ENCODE assay signal across 24 mouse cellular contexts in genomic region chrX:108722447-108722846, GRCm38 (mm10). TPM values are rescaled to one million over a fixed set of nuclear protein-coding genes. Genes with fewer than 3 reads are reported as not detected.
"Had no signal": no experiment of that assay in that cellular context is flagged by ENCODE, and none has a peak within 500 bp of the region (broad histone marks: within the 10 kb centered on the region; RNA-seq: fewer than 3 reads in every experiment).

No protein-coding gene starts in this region.

- H3K27me3 ChIP-seq: midbrain, embryonic 13.5 days had no signal

- ATAC-seq: intestine, embryonic 16.5 days; midbrain, embryonic 13.5 days; midbrain, embryonic 16.5 days had no signal

- H3K36me3 ChIP-seq: midbrain, embryonic 10.5 days; midbrain, embryonic 13.5 days had no signal

- H3K4me2 ChIP-seq: midbrain, embryonic 13.5 days had no signal

- H3K27ac ChIP-seq: layer of hippocampus, adult 2 months; liver, embryonic 14.5 days; midbrain, embryonic 10.5 days; midbrain, embryonic 13.5 days; stomach, postnatal 0 days had no signal

- H3K4me1 ChIP-seq: megakaryocyte, embryonic 14.5 days; midbrain, embryonic 10.5 days; midbrain, embryonic 13.5 days had no signal

- H3K9ac ChIP-seq: liver, embryonic 14.5 days; midbrain, embryonic 13.5 days had no signal

- H3K9me3 ChIP-seq: midbrain, embryonic 10.5 days; midbrain, embryonic 13.5 days had no signal

- DNase-seq: kidney, adult 18-20 months; kidney, adult 9 months; kidney, postnatal 14 days; kidney, postnatal 4 days; layer of hippocampus, adult 9-11 months; right cerebral cortex, adult 18-20 months; right cerebral cortex, postnatal 14 days; right cerebral cortex, postnatal 4 days; thymus, adult 2 months; thymus, postnatal 14 days; thymus, postnatal 4 days had no signal

- H3K4me3 ChIP-seq: layer of hippocampus, adult 2 months; megakaryocyte, embryonic 14.5 days; midbrain, embryonic 10.5 days; midbrain, embryonic 13.5 days had no signal

RNA-seq across cellular contexts. Expression of gene Gm379, which starts 57.8 kb away (rescaled TPM):
- polyA plus RNA-seq: limb, embryonic 11.5 days; limb, embryonic 14.5 days; midbrain, embryonic 10.5 days; midbrain, embryonic 16.5 days; neural tube, embryonic 11.5 days; neural tube, embryonic 14.5 days; stomach, embryonic 14.5 days; thymus, adult 2 months had no signal
